Mouse (Mus musculus): ENCODE measurements around the gene Cyp21a1.
"Not testable (repeated sequence)": the region's sequence is repeated elsewhere in the genome, so short reads cannot be mapped to it uniquely, and the experiment has no call there.

Cyp21a1 gene

GRCm38 (mm10) chr17:34804301-34804700 lies at the start of gene Cyp21a1:
Gene Cyp21a1, minus strand, starts transcription at chr17:34804561.
- not testable (repeated sequence) for DNase-seq

- DNase-seq = no peak
Observed at GRCm38 (mm10) chr17:34853511-34853910, 49.1 kb upstream of the Cyp21a1 start.

- DNase-seq = no peak
Observed at GRCm38 (mm10) chr17:34850517-34851125, 46.3 kb upstream of the Cyp21a1 start.

GRCm38 (mm10) chr17:34849722-34850516 lies 45.6 kb upstream of the Cyp21a1 start, which contains the start of the genes Skiv2l and Nelfe:
Gene Skiv2l, minus strand, starts transcription at chr17:34850210.
Gene Nelfe, plus strand, starts transcription at chr17:34850391.
- DNase-seq = peak; percentile 98

GRCm38 (mm10) chr17:34847615-34848014 lies 43.3 kb upstream of the Cyp21a1 start:
- no peak for DNase-seq

GRCm38 (mm10) chr17:34847192-34847591 lies 42.8 kb upstream of the Cyp21a1 start:
- DNase-seq = no peak

GRCm38 (mm10) chr17:34844884-34845283 lies 40.5 kb upstream of the Cyp21a1 start:
- no peak for DNase-seq

GRCm38 (mm10) chr17:34840736-34841307 lies 36.5 kb upstream of the Cyp21a1 start:
- no peak for DNase-seq

GRCm38 (mm10) chr17:34838785-34839184 lies 34.4 kb upstream of the Cyp21a1 start:
- no peak for DNase-seq

GRCm38 (mm10) chr17:34837464-34838324 lies 33.3 kb upstream of the Cyp21a1 start:
- DNase-seq = no peak

GRCm38 (mm10) chr17:34836856-34837221 lies 32.5 kb upstream of the Cyp21a1 start, which contains the start of the genes Stk19 and Dxo:
Gene Stk19, minus strand, starts transcription at chr17:34836945.
Gene Dxo, plus strand, starts transcription at chr17:34837019.
- DNase-seq = peak; percentile 95 to 97

GRCm38 (mm10) chr17:34836155-34836855 lies 31.9 kb upstream of the Cyp21a1 start:
- no peak for DNase-seq

- not testable (repeated sequence) for DNase-seq
Observed at GRCm38 (mm10) chr17:34830776-34831175, 26.4 kb upstream of the Cyp21a1 start.

GRCm38 (mm10) chr17:34814818-34815370 lies 10.5 kb upstream of the Cyp21a1 start:
- DNase-seq = no peak

- not testable (repeated sequence) for DNase-seq
Observed at GRCm38 (mm10) chr17:34813747-34814146, 9.4 kb upstream of the Cyp21a1 start.

- no peak for DNase-seq
Observed at GRCm38 (mm10) chr17:34811275-34811674, 6.9 kb upstream of the Cyp21a1 start.

GRCm38 (mm10) chr17:34810811-34811210 lies 6.5 kb upstream of the Cyp21a1 start:
- DNase-seq = not testable (repeated sequence)

- not testable (repeated sequence) for DNase-seq
Observed at GRCm38 (mm10) chr17:34810411-34810810, 6.0 kb upstream of the Cyp21a1 start.

GRCm38 (mm10) chr17:34808599-34809205 lies 4.3 kb upstream of the Cyp21a1 start:
- no peak for DNase-seq

GRCm38 (mm10) chr17:34807176-34807575 lies 2.8 kb upstream of the Cyp21a1 start:
- no peak for DNase-seq
